ENCODE assay signal across 10 mouse cellular contexts in the genomic region with DNA sequence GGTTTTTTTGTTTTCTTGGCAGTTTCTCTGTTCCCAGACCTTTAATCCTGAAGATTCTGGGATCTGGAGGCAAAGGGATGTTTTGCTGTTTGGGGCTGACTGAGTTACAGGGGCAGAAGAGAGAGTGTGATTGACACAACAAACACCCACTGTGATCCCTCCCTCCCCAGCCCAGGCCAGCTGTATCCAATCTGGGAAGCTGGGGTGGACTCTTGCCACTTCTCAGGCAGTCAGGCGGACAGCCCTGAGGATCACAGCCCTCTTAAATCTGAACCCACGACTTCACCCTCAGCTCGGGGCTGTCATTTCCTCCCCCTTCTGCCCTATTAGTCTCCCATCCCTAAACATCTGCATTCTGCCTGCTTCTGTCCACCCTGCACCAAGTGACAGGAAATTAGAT. TPM values are rescaled to one million over a fixed set of nuclear protein-coding genes. Genes with fewer than 3 reads are reported as not detected.
DNase-seq lines count a peak whose midpoint lies in the region; ATAC-seq and TF ChIP-seq lines count a peak whose summit lies in the region.
"Had no signal": no experiment of that assay in that cellular context is flagged by ENCODE, and none has a peak within 500 bp of the region (broad histone marks: within the 10 kb centered on the region; RNA-seq: fewer than 3 reads in every experiment).

No protein-coding gene starts in this region.

- TF ChIP-seq CTCF in stomach, postnatal 0 days (IDR thresholded peaks at IDR 0.05; ENCODE audit: low read depth) = no peak

- H3K4me2 ChIP-seq in hindbrain, embryonic 16.5 days (ENCODE audit: low read length) = no peak overlapping the region
- H3K4me2 ChIP-seq in stomach, postnatal 0 days (replicated peaks; ENCODE audit: low read depth) = no peak overlapping the region

- no peaks in the 10 kb centered on the region for H3K9me3 ChIP-seq in hindbrain, embryonic 16.5 days (ENCODE audit: control insufficient read depth, low read length)
- H3K9me3 ChIP-seq in stomach, postnatal 0 days (ENCODE audit: control insufficient read depth, low read length) = no peaks in the 10 kb centered on the region

- ATAC-seq in hindbrain, embryonic 16.5 days = no peak
- ATAC-seq in stomach, postnatal 0 days (ENCODE audit: low FRiP score, low TSS enrichment) = peak; percentile 34; the same call in 1 of the 2 replicates

- 27% methylated on average over 3 of the region's 3 CpGs for WGBS in hindbrain, embryonic 16.5 days
- 47% methylated on average over 3 of the region's 3 CpGs for WGBS in stomach, postnatal 0 days

- H3K36me3 ChIP-seq in hindbrain, embryonic 16.5 days (ENCODE audit: control insufficient read depth, insufficient read depth, low read length) = no peaks in the 10 kb centered on the region
- H3K36me3 ChIP-seq in stomach, postnatal 0 days (ENCODE audit: control insufficient read depth, insufficient read depth, low read length) = no peaks in the 10 kb centered on the region

- TF ChIP-seq EP300 in stomach, postnatal 0 days (optimal IDR thresholded peaks at IDR 0.05) = no peak

- peak; percentile 32 for DNase-seq in urinary bladder, postnatal 14 days (ENCODE audit: low spot score)
- no peak for DNase-seq in urinary bladder, postnatal 25 days (ENCODE audit: low spot score)
- DNase-seq in lung, postnatal 14 days = peak; percentile 43
- DNase-seq in stomach, postnatal 0 days (ENCODE audit: low spot score) = no peak
- DNase-seq in urinary bladder, adult 18-20 months (ENCODE audit: low spot score in 2 of 2) = no peak
- DNase-seq in adrenal gland, adult 2 months = no peak
- no peak for DNase-seq in thymus, postnatal 14 days
- DNase-seq: cerebellum, adult 18-20 months had no signal

- H3K4me3 ChIP-seq in hindbrain, embryonic 16.5 days (ENCODE audit: low read length) = no peak overlapping the region
- no peak overlapping the region for H3K4me3 ChIP-seq in stomach, postnatal 0 days (ENCODE audit: low read depth, low read length)

- H3K4me1 ChIP-seq in hindbrain, embryonic 16.5 days (ENCODE audit: control insufficient read depth, insufficient read depth, low read depth, low read length) = peaks cover 10% of the 10 kb centered on the region
- no peaks in the 10 kb centered on the region for H3K4me1 ChIP-seq in stomach, postnatal 0 days (replicated peaks; ENCODE audit: control insufficient read depth, insufficient read depth)

- peak overlapping the region; percentile 31; the same call in 1 of the 2 replicates for H3K27ac ChIP-seq in hindbrain, embryonic 16.5 days (ENCODE audit: low read depth, low read length)
- peak overlapping the region; percentile 18; the same call in 1 of the 2 replicates for H3K27ac ChIP-seq in stomach, postnatal 0 days (replicated peaks)

- H3K27me3 ChIP-seq in hindbrain, embryonic 16.5 days (replicated peaks; ENCODE audit: control insufficient read depth, insufficient read depth, low read length) = no peaks in the 10 kb centered on the region
- H3K27me3 ChIP-seq in stomach, postnatal 0 days (ENCODE audit: control insufficient read depth, insufficient read depth, low read length) = no peaks in the 10 kb centered on the region

- no peak overlapping the region for H3K9ac ChIP-seq in hindbrain, embryonic 16.5 days (ENCODE audit: low read depth, low read length)
- H3K9ac ChIP-seq in stomach, postnatal 0 days (ENCODE audit: low read length) = no peak overlapping the region

RNA-seq across cellular contexts. Expression of a gene that starts 55.7 kb away (rescaled TPM):
- 37.7 and 41.2 TPM in 2 replicates for polyA plus RNA-seq in hindbrain, embryonic 16.5 days (2015; fragmentation: Nextera tagmentation; extraction: Ambion mirVana)
- 5.7 and 5.8 TPM in 2 replicates for polyA plus RNA-seq in stomach, postnatal 0 days (2015; fragmentation: Nextera tagmentation; extraction: Ambion mirVana)
- total RNA-seq in adrenal gland, adult 2 months (2021) = 10 to 100 TPM in 1 of 2 experiments, 1 to 10 TPM in 1; 7.3 to 14.8 TPM
- 12.3 and 14.3 TPM in 2 replicates for polyA plus RNA-seq in adrenal gland, adult 2 months (2012; rRNA removed)
- total RNA-seq: MEL had no signal

Comparison
In these comparisons a context has a peak if more than half of its experiments do, and no peak if none do; other contexts are left out.
1. DNase-seq: peak in urinary bladder, postnatal 14 days (single experiment) and lung, postnatal 14 days (single experiment); none in urinary bladder, postnatal 25 days (single experiment), stomach, postnatal 0 days (single experiment), urinary bladder, adult 18-20 months (0 of 2), adrenal gland, adult 2 months (single experiment) and thymus, postnatal 14 days (single experiment).